Mouse (Mus musculus): Measurements from ENCODE around the gene Dnaja3.

DNA sequence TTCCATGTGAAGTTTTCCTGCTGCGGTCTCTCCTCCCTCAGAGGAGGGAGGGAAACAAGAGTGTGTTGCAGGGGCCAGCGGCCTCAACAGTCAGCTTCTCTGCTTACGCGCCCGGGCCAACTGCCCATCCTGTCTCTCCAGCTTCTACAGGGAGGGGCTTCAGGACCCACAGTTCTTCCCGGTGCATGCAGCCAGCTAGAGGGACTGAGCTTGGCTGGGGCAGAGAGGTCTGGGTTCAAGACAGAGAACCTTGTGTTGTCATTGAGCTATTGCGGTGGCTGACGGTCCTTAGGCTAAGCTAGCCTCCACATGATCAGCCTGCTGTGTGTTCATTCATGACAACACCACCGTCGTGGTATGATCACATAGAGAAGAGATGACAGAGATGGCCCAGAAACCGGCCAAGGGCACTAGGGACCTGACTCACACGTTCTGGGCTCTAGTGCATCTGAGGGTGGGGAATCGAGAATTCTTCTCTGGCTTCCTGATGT is 7.9 kb downstream of the Dnaja3 start:
- TF ChIP-seq POLR2AphosphoS2 (IDR thresholded peaks at IDR 0.05; ENCODE audit: insufficient read length, low read depth) (peak; percentile 8), POLR2A (IDR thresholded peaks at IDR 0.05; ENCODE audit: insufficient read length, low read depth) (no peak)
